Mouse (Mus musculus): ENCODE measurements at regions not wholly inside any gene's neighbourhood (a gene's known extent, or its start where the extent isn't known, plus 50 kb on each side); places are given as distances from the start of the nearest gene placed in this dataset.

GRCm38 (mm10) chr10:96480453-96481324 lies 136.1 kb upstream of the Btg1 start:
- CTCF ChIA-PET: interaction anchor here (0.6 to 0.7 kb wide), 2 partner anchors 116 to 272 kb away, joined by 4 to 8 read pairs; no protein-coding TSS in a partner anchor

GRCm38 (mm10) chr10:96481325-96481638 lies 135.5 kb upstream of the Btg1 start:
- CTCF ChIA-PET: interaction anchor here (0.6 kb wide), 1 partner anchor 116 kb away, joined by 8 read pairs; no protein-coding TSS in a partner anchor

GRCm38 (mm10) chr10:96486724-96487123 lies 130.1 kb upstream of the Btg1 start:
- CTCF ChIA-PET: no interaction called here

- CTCF ChIA-PET: no interaction called here
Observed at GRCm38 (mm10) chr10:96493706-96494105, 123.1 kb upstream of the Btg1 start.

- CTCF ChIA-PET: interaction anchor here (0.6 kb wide), 1 partner anchor 12 kb away, joined by 4 read pairs; no protein-coding TSS in a partner anchor
Observed at GRCm38 (mm10) chr10:96496700-96497099, 120.1 kb upstream of the Btg1 start.

GRCm38 (mm10) chr10:96497482-96497881 lies 119.3 kb upstream of the Btg1 start:
- CTCF ChIA-PET: no interaction called here

GRCm38 (mm10) chr10:96499274-96499673 lies 117.5 kb upstream of the Btg1 start:
- CTCF ChIA-PET: no interaction called here

GRCm38 (mm10) chr10:96502090-96502728 lies 114.6 kb upstream of the Btg1 start:
- CTCF ChIA-PET: no interaction called here

GRCm38 (mm10) chr10:96502736-96503135 lies 114.1 kb upstream of the Btg1 start:
- CTCF ChIA-PET: no interaction called here

GRCm38 (mm10) chr10:96504340-96504739 lies 112.5 kb upstream of the Btg1 start:
- CTCF ChIA-PET: interaction anchor here (0.6 to 1.0 kb wide), 3 partner anchors 35 to 150 kb away, joined by 4 to 11 read pairs (median 9); no protein-coding TSS in a partner anchor

GRCm38 (mm10) chr10:96515164-96515922 lies 101.5 kb upstream of the Btg1 start:
- CTCF ChIA-PET: no interaction called here

- CTCF ChIA-PET: no interaction called here
Observed at GRCm38 (mm10) chr10:96515923-96516258, 100.9 kb upstream of the Btg1 start.

- CTCF ChIA-PET: interaction anchor here (0.7 kb wide), 1 partner anchor 502 kb away, joined by 4 read pairs; no protein-coding TSS in a partner anchor
Observed at GRCm38 (mm10) chr10:96519411-96519810, 97.4 kb upstream of the Btg1 start.

- CTCF ChIA-PET: interaction anchor here (0.6 kb wide), 2 partner anchors 140 to 1509 kb away, joined by 3 read pairs; no protein-coding TSS in a partner anchor
Observed at GRCm38 (mm10) chr10:96520995-96521760, 95.6 kb upstream of the Btg1 start.

GRCm38 (mm10) chr10:96523967-96524801 lies 92.6 kb upstream of the Btg1 start:
- CTCF ChIA-PET: interaction anchor here (0.6 kb wide), 1 partner anchor 118 kb away, joined by 5 read pairs; no protein-coding TSS in a partner anchor

- CTCF ChIA-PET: no interaction called here
Observed at GRCm38 (mm10) chr10:96527864-96528263, 88.9 kb upstream of the Btg1 start.

GRCm38 (mm10) chr10:96534547-96535124 lies 82.2 kb upstream of the Btg1 start:
- CTCF ChIA-PET: no interaction called here

- CTCF ChIA-PET: interaction anchor here (0.6 kb wide), 1 partner anchor 298 kb away, joined by 7 read pairs; no protein-coding TSS in a partner anchor
Observed at GRCm38 (mm10) chr10:96535461-96535860, 81.3 kb upstream of the Btg1 start.

GRCm38 (mm10) chr10:96540828-96541227 lies 76.0 kb upstream of the Btg1 start:
- CTCF ChIA-PET: no interaction called here

- CTCF ChIA-PET: no interaction called here
Observed at GRCm38 (mm10) chr10:96545312-96545711, 71.5 kb upstream of the Btg1 start.
